Mouse (Mus musculus): ENCODE results near the gene Ucp2. TPM values are rescaled to one million over a fixed set of nuclear protein-coding genes. Genes with fewer than 3 reads are reported as not detected.

Gene Ucp2
- 101 and 132 TPM in 2 replicates for total RNA-seq (2017)

GRCm38 (mm10) chr7:100493117-100493483 lies at the start of gene Ucp2:
Ucp2 (plus strand) TSS chr7:100493337.
- peak; percentile 73 for ATAC-seq (replicated peaks; ENCODE audit: low read depth, poor library complexity, severe bottlenecking)

DNA sequence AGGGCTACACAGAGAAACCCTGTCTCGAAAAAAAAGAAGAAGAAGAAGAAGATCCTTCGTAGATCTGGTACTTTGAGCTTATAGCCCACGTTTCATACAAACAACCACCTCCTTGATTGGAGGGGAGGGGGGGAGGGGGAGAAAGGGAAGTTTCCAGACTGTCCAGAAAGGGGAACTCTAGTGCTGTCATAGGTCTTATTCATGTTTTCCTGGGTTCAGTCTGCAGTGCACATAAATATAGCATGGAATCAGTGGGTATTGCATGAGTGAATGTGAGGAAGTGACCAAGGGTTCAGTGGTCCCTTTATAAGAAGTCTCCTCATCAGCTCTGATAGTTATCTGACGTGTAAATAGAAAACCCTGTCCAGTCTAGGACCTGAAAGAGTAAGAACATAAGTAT lies 49.4 kb upstream of the Ucp2 start:
- peak; percentile 78; the same call in 1 of the 2 replicates for ATAC-seq (replicated peaks; ENCODE audit: low read depth, poor library complexity, severe bottlenecking)

- no peak for ATAC-seq (replicated peaks; ENCODE audit: low read depth, poor library complexity, severe bottlenecking)
Observed at GRCm38 (mm10) chr7:100446271-100446670, 46.9 kb upstream of the Ucp2 start.

- no peak for ATAC-seq (replicated peaks; ENCODE audit: low read depth, poor library complexity, severe bottlenecking)
Observed at GRCm38 (mm10) chr7:100448530-100448929, 44.6 kb upstream of the Ucp2 start.

GRCm38 (mm10) chr7:100448985-100449384 lies 44.2 kb upstream of the Ucp2 start:
- peak; percentile 54 for ATAC-seq (replicated peaks; ENCODE audit: low read depth, poor library complexity, severe bottlenecking)

DNA sequence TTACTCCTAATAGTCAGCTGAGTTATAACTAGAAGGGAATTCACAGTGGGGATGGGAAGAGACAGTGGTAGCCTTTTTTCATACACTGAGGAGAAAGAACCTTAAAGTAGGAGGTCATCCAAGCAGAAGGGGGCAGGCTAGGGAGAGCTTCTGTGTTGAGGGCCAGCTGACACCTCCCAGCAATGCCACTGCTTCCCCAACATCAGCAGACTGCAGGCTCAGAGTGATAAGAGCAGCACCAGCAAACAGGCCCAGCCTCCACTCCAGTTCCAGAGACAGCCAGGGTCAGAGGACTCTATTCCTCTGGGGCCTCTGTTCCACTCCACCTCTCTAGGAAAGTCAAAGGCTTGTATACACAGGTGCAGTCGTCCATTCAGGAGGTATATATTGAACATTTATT lies 35.0 kb upstream of the Ucp2 start:
- ATAC-seq (replicated peaks; ENCODE audit: low read depth, poor library complexity, severe bottlenecking): peak; percentile 39; the same call in 1 of the 2 replicates

DNA sequence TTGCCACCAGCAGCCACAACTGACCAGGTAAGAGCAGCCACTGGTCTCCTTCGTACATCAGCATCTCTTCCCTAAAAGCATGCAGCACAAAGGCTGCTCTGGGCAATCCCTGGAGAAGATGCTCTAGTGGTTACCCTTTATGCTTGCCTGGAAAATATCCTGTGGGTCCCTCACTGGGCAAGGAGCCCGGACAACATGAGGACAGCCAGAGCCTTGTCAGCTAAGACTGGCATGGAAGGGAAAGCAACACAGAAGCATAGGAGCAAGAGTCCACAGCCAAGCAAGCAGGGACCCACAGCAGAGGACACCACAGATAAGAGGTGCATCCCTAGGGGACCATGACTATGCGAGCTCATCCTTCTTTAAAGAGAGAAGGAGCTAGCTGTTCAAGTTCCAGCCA lies 33.3 kb upstream of the Ucp2 start:
- no peak for ATAC-seq (replicated peaks; ENCODE audit: low read depth, poor library complexity, severe bottlenecking)

- ATAC-seq (replicated peaks; ENCODE audit: low read depth, poor library complexity, severe bottlenecking): peak; percentile 36
Observed at GRCm38 (mm10) chr7:100461621-100462151, 31.5 kb upstream of the Ucp2 start.

- ATAC-seq (replicated peaks; ENCODE audit: low read depth, poor library complexity, severe bottlenecking): no peak
Observed at GRCm38 (mm10) chr7:100463194-100463593, 29.9 kb upstream of the Ucp2 start.

- no peak for ATAC-seq (replicated peaks; ENCODE audit: low read depth, poor library complexity, severe bottlenecking)
Observed at GRCm38 (mm10) chr7:100463757-100464156, 29.4 kb upstream of the Ucp2 start.

- ATAC-seq (replicated peaks; ENCODE audit: low read depth, poor library complexity, severe bottlenecking): no peak
Observed at GRCm38 (mm10) chr7:100464248-100464647, 28.9 kb upstream of the Ucp2 start.

GRCm38 (mm10) chr7:100465248-100465647 lies 27.9 kb upstream of the Ucp2 start:
- ATAC-seq (replicated peaks; ENCODE audit: low read depth, poor library complexity, severe bottlenecking): no peak

DNA sequence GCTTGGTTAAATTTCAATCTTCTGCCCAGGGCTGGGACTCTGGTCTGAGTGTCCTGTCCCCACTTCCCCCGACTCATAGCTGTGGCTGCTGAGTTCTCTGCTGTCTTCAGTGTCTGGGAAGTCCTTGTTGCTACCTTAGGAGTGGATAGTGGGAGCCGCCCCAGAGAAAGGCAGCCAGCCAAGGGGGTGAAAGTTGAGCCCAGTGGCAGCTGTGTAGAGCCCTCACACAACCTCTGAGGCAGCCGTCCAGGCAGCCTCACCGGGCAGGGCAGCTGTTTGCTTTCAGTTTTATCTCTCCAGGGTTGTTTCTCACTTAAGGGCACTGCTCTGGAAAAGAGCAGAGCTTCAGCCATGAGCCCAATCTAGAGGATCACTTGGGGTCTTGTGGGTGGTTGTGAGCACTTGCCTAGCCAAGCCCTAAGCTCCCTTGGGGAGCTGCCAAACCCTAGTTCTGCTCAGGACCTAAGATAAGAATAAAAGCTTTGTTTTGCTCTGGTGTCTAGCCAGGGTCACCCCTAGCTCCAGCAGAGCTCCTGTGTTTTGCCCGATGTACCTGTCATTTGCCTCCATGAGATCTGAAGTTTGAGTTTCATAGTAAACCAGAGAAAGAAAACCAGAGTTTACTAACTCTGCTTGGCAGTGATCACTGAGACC lies 27.4 kb upstream of the Ucp2 start:
- ATAC-seq (replicated peaks; ENCODE audit: low read depth, poor library complexity, severe bottlenecking): peak; percentile 34

DNA sequence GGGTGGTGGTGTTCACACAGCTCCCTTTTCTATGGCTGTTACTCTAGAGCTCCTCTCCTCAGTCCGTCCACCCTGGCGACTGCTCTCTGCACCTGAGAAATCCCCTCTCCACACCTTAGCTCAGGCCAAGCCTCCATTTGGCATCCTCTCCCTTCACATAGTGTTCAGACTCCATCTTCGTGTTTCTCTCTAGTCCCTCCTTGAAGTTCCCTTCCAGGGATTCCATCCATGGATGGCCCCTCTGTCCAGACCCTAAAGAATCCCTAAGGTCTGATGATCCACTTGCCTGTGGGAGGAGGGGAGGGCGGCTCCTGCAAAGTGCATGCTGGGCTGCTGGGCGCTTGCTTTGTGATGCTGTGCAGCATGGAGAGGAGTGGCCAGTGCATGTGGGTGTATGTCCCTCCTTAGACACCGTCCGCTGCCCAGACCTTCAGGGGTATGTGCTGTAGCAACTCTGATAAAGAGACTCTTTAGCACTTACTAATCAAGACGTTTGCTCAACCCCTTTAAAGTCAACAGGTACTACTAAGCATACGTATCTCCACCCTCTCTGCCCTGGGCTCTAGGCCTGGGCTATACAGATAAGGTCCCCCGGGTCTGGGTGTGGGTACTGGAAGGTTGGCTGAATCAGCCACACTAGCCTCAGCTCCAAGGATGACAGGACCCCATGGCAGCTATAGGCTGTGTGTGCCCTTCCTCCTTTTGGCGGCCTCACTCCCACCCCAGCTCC lies 26.2 kb upstream of the Ucp2 start:
- peak; percentile 78 for ATAC-seq (replicated peaks; ENCODE audit: low read depth, poor library complexity, severe bottlenecking)

DNA sequence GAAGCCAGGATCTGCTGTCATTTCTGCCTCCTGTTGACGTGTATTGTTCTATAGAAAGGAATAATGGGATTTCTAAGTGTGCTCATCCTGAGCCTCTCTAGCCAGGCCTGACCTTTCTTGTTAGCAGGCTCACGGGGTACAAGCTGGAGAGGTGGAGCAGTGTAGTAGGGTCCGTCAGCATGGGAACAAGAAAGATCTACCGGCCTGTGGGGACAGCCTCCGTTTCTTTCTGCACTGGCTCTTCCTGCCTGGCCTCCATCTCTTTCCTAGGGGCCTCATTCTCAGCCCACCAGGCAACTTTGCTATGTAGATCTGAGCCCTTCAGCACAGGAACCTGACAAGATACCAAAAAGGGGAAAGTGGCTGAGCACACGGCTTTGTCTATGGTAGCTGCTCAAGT lies 24.4 kb upstream of the Ucp2 start:
- ATAC-seq (replicated peaks; ENCODE audit: low read depth, poor library complexity, severe bottlenecking): no peak

DNA sequence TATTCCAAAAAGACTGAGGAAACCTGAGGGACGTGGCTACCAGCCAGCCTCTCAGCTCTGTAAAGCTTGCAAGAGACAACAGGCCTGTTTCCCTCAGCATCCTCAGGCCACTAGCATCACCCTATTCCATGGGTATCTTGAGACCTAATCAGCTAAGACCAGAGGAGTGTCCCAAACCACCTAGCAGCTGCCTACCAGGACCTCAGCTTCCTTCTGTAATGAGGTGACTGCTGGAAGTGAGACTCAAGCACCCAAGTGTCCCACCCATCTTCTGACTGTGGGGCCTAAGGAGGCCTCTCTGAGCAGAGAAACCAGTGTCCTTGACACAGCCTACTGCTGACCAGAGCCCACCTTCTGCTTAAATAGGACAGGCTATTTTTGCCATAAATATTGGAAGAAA lies 23.6 kb upstream of the Ucp2 start:
- no peak for ATAC-seq (replicated peaks; ENCODE audit: low read depth, poor library complexity, severe bottlenecking)

DNA sequence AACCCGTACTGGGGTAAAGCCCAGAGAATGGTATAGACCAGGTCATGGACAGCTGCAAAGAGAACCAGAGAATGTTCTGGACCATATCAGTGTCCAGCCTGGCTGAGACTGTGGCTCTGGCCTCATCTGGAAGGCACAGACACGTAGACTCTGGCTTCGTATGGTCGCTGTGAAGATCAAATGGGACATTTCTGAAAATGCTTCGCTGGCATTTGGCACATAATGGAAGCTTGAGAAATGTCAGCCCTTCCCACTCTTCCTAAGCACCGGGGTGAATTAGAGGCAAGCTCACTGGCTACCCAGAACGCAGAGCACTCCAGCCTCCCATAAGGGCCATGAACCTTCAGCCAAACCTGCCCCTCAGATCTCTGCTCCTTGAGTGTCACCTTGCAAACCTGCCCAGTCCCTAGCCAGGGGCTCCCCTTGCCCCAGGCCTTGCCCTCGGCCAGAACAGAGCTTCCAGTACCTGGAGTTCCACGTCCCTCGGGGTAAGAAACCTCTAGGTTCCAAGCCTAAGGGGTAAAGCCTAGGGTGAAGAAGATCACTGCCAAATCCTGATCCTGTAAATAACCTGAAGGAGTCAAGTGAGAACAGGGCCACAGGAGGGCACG lies 22.2 kb upstream of the Ucp2 start:
- no peak for ATAC-seq (replicated peaks; ENCODE audit: low read depth, poor library complexity, severe bottlenecking)

DNA sequence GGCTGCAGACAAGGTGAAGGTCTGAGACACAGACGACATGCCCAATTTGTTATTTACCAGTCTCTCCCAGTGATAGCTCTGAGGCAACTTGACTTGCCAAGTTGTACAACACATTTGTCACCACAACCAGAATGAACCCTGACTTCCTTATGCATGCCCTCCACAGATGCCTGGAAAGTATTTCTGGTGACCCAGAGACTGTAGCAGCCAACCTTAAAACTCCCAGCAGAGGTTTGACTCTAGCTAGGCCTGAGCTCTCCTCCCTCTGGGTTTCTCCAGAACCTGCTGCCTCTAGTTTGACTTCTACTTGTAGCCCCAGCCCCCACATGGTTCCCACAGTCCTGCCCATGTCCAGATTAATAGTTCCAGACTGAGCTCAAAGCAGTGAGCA lies 21.7 kb upstream of the Ucp2 start:
- no peak for ATAC-seq (replicated peaks; ENCODE audit: low read depth, poor library complexity, severe bottlenecking)

- no peak for ATAC-seq (replicated peaks; ENCODE audit: low read depth, poor library complexity, severe bottlenecking)
Observed at GRCm38 (mm10) chr7:100472777-100473176, 20.4 kb upstream of the Ucp2 start, which contains the start of gene Ucp3. Ucp3 (plus strand) TSS chr7:100472990.

GRCm38 (mm10) chr7:100473846-100474454 lies 19.2 kb upstream of the Ucp2 start:
- no peak for ATAC-seq (replicated peaks; ENCODE audit: low read depth, poor library complexity, severe bottlenecking)

GRCm38 (mm10) chr7:100474680-100475079 lies 18.5 kb upstream of the Ucp2 start:
- no peak for ATAC-seq (replicated peaks; ENCODE audit: low read depth, poor library complexity, severe bottlenecking)

Measured in common myeloid progenitor, adult 5-6 weeks (primary cell).